Mouse (Mus musculus): Measurements from ENCODE around the gene Aph1c. TPM values are rescaled to one million over a fixed set of nuclear protein-coding genes. Genes with fewer than 3 reads are reported as not detected.
"Not testable (repeated sequence)": the region's sequence is repeated elsewhere in the genome, so short reads cannot be mapped to it uniquely, and the experiment has no call there.

The Aph1c gene
- polyA plus RNA-seq, 1 experiment from 2014 or later = 7.8 TPM

- DNase-seq (ENCODE audit: low read depth, low spot score) (no peak), ATAC-seq (no peak)
- in situ Hi-C loops (cut with MboI; ENCODE audit: low pct_unique_long_range_greater_than_20kb) = loop anchor here (5.0 to 25.0 kb wide), 2 partner anchors 37 to 658 kb away; partner anchors contain the start of genes Aph1c, Ciao2a and Snx1
- POLR2A ChIA-PET = no interaction called here
- no peak for TF ChIP-seq CTCF (IDR thresholded peaks at IDR 0.05)
- CTCF ChIA-PET = interaction anchor here (2.1 to 3.2 kb wide), 2 partner anchors 12 to 149 kb away, joined by 5 to 11 read pairs; no protein-coding TSS in a partner anchor
- no peaks in the 10 kb centered on the region for H3K27me3 ChIP-seq
Measured at GRCm38 (mm10) chr9:66794629-66795463, 39.7 kb downstream of the Aph1c start.

DNA sequence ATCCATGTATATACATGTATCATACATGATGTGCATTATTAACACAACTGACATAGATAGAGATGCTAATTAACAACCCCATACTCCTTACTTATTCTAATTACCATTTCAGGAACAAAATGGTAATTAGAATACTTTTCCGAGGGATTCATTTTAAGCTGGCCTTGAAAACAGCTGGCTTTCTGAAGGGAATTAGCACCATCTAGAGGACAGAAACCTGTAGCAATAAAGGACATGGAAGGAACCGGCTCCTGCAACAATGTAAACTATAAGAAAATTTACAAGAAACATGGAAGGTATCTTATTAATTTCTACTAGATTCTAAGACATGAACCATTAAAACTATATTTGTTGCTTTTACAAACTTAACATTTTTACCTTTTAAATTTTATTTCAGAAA, 46.7 kb downstream of the Aph1c start:
- DNase-seq (ENCODE audit: low read depth, low spot score) (no peak), ATAC-seq (no peak)
- peak; percentile 66 for TF ChIP-seq CTCF (IDR thresholded peaks at IDR 0.05)
- ChIA-PET POLR2A (no interaction called here), CTCF (interaction anchor here (1.1 to 2.6 kb wide), 2 partner anchors 140 to 156 kb away, joined by 4 to 24 read pairs; no protein-coding TSS in a partner anchor)
- no peaks in the 10 kb centered on the region for H3K27me3 ChIP-seq
- in situ Hi-C loops (cut with MboI; ENCODE audit: low pct_unique_long_range_greater_than_20kb) = loop anchor here (5.0 to 25.0 kb wide), 4 partner anchors 86 to 651 kb away; partner anchors contain the start of genes Ciao2a and Snx1

DNA sequence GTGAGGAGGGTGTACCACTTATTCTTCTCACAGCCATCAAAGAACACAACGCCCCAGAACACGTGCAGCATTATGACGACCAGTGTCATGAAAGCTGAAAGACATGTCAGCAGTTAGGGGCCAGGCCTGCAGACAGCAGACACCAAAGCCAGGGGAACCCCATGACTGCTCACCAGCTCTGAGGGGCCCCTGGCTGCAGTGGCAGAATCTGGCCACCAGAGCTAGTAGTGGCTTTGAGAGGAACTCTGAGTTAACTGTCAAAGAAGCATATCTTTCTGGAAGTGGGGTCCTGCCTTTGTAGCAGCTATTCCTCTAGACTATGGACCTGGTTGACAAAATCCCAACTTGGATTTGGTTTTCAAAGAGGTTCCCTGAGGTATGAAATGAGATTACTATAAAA, 50.0 kb downstream of the Aph1c start:
- in situ Hi-C loops (cut with MboI; ENCODE audit: low pct_unique_long_range_greater_than_20kb) = loop anchor here (10.0 to 25.0 kb wide), 2 partner anchors 300 to 647 kb away; partner anchors contain the start of genes Ciao2a and Snx1
- CTCF ChIA-PET = interaction anchor here (1.3 to 1.6 kb wide), 2 partner anchors 34 to 139 kb away, joined by 3 read pairs; no protein-coding TSS in a partner anchor
- H3K27me3 ChIP-seq; DNase-seq (ENCODE audit: low read depth, low spot score); ATAC-seq; POLR2A ChIA-PET: not testable (repeated sequence)

GRCm38 (mm10) chr9:66770701-66771100, 63.8 kb downstream of the Aph1c start:
- TF ChIP-seq CTCF (IDR thresholded peaks at IDR 0.05) = no peak
- no peaks in the 10 kb centered on the region for H3K27me3 ChIP-seq
- no peak for DNase-seq (ENCODE audit: low read depth, low spot score)
- POLR2A ChIA-PET = interaction anchor here (0.6 to 0.9 kb wide), 2 partner anchors 35 to 119 kb away, joined by 3 read pairs; no protein-coding TSS in a partner anchor
- CTCF ChIA-PET = interaction anchor here (1.2 to 1.3 kb wide), 2 partner anchors 10 to 35 kb away, joined by 3 to 5 read pairs; no protein-coding TSS in a partner anchor
- no peak for ATAC-seq
- in situ Hi-C loops (cut with MboI; ENCODE audit: low pct_unique_long_range_greater_than_20kb) = no loop called here

DNA sequence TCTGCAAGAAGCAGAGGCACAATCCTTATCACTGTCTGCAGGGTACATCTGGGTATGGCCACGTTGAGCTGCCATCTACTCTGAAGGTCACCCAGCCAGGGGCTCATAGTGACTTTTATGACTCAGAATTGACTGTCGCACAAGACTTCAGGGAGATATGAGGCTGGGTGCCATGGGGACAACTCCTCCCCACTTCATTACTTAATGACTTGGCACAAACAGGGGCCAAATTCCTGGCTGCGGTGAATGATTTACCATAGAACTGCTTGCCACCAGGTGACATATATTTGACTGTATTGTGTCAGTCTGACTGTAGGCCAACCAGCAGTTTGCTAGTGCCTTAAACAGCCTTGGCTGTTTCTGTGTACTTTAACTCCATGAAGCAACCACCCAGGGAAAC, 65.3 kb downstream of the Aph1c start:
- POLR2A ChIA-PET = no interaction called here
- in situ Hi-C loops (cut with MboI; ENCODE audit: low pct_unique_long_range_greater_than_20kb) = no loop called here
- no peak for ATAC-seq

DNA sequence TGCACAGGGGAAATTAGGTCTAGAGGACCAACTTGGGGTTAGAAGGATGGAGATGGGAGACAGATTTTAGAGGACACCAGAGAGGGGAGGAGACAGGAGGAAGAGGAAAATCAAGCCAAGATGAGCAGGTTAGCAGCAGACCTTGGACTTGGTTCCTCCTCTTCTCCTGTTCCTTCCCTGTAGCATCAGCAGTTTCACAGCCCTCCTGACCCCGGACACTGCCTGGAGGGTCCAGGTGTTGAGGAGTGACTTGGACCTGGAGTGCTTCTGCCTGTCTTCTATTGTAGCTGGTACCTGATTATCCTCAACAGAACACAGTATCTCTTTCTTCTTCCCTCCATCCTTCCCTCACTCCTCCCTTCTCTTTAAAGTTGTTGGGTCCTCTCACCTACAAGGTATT, 65.8 kb downstream of the Aph1c start:
- CTCF ChIA-PET = no interaction called here
- no peak for DNase-seq (ENCODE audit: low read depth, low spot score)
- POLR2A ChIA-PET = no interaction called here
- TF ChIP-seq CTCF (IDR thresholded peaks at IDR 0.05) = no peak
- no peak for ATAC-seq
- in situ Hi-C loops (cut with MboI; ENCODE audit: low pct_unique_long_range_greater_than_20kb) = no loop called here
- no peaks in the 10 kb centered on the region for H3K27me3 ChIP-seq

More for the DNA sequence above, 65.3 kb downstream of the Aph1c start:
- peak; percentile 41 for DNase-seq (ENCODE audit: low read depth, low spot score)
- no peaks in the 10 kb centered on the region for H3K27me3 ChIP-seq
- no peak for TF ChIP-seq CTCF (IDR thresholded peaks at IDR 0.05)
- CTCF ChIA-PET = interaction anchor here (0.8 to 1.2 kb wide), 3 partner anchors 34 to 138 kb away, joined by 3 to 5 read pairs (median 3); no protein-coding TSS in a partner anchor

Other genes with a start within 250 kb of the Aph1c start
- gene Usp3, start 241.6 kb downstream of the Aph1c start, polyA plus RNA-seq (2021) = 57.5 TPM
- gene Car12, start 121.0 kb downstream of the Aph1c start, polyA plus RNA-seq (2021) = 27.9 TPM
- 10.3 TPM for gene Aph1b, start 39.2 kb downstream of the Aph1c start, polyA plus RNA-seq (2021)
- 0.08 TPM for gene Gm10647, start 37.7 kb downstream of the Aph1c start, polyA plus RNA-seq (2021)
- 21.8 TPM for gene Rab8b, start 85.0 kb upstream of the Aph1c start, polyA plus RNA-seq (2021)
- gene Rps27l, start 111.4 kb upstream of the Aph1c start, polyA plus RNA-seq (2021) = 377 TPM
- gene Lactb, start 140.8 kb upstream of the Aph1c start, polyA plus RNA-seq (2021) = 55.2 TPM
- 2,726 TPM for gene Tpm1, start 214.7 kb upstream of the Aph1c start, polyA plus RNA-seq (2021)